Mouse (Mus musculus): ENCODE measurements around the gene Epb41l4b. TPM values are rescaled to one million over a fixed set of nuclear protein-coding genes. Genes with fewer than 3 reads are reported as not detected.

Epb41l4b gene
- polyA plus RNA-seq, 1 experiment from 2014 or later, result 1.4 TPM

DNA sequence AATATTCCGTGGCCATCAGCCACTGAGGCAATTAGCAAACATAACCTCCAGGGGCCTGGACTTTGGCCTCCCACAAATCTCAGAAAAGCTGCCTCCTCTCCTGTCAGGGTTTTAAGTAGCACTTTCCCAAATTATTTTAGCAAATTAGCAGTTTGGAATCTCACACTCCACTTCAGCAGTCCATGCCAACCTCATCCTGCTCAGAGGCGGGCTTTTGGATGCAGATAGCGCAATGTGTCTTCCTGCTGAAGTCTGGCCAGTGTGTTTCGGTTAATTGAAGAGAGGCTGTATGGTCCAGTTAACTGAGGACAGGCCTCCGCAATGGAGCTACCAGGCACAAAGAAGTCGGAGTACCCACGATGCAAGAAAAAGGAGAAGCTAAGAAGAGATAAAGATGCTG is 17.3 kb upstream of the Epb41l4b start:
- H3K4me2 ChIP-seq (ENCODE audit: low read depth, low read length), result no peak overlapping the region
- H3K9me3 ChIP-seq (ENCODE audit: control insufficient read depth, low read length), result no peaks in the 10 kb centered on the region
- H3K4me1 ChIP-seq (replicated peaks; ENCODE audit: control insufficient read depth, insufficient read depth, low read length), result peaks cover 11% of the 10 kb centered on the region
- H3K4me3 ChIP-seq (ENCODE audit: low read length), result no peak overlapping the region
- ATAC-seq (ENCODE audit: low read depth), result no peak
- H3K27ac ChIP-seq (ENCODE audit: low read length), result no peak overlapping the region
- WGBS, result 76% methylated on average over 7 of the region's 7 CpGs
- no peaks in the 10 kb centered on the region for H3K36me3 ChIP-seq (ENCODE audit: control insufficient read depth, insufficient read depth, low read length)
- H3K9ac ChIP-seq (ENCODE audit: low read length), result no peak overlapping the region
- no peaks in the 10 kb centered on the region for H3K27me3 ChIP-seq (ENCODE audit: control insufficient read depth, insufficient read depth, low read depth, low read length)

DNA sequence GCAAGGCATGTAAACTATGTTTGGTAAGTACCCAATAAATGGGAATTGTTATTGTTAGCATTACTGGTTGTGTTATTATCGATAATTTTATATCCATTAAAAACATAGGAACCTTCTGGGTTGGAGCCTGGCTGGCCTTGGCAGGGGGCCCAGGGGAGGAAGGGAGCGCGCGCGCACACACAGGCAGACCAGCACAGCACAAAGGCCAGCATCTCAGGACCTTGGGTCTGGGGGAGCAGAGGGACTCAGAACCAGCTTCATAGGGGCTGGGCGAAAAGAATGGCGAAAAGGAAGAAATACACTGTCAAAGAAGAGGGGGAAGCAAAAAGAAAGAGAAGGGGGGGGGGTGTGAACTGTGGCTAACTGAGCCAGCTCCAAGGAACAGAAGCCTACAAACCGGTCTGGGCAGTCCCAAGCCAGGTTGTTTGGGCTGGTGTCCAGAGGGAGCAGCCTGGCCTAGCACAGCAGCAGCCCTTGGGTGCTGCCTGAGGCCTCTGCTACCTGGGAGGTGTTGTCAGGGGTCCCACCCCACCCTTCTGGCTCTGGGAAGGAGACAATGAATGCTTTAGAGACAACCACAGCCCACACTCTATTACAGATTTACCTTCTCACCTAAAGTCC is 13.4 kb upstream of the Epb41l4b start:
- Histone ChIP-seq H3K9me3 (ENCODE audit: control insufficient read depth, low read length) (no peaks in the 10 kb centered on the region), H3K27ac (ENCODE audit: low read length) (peak overlapping the region; percentile 72), H3K36me3 (ENCODE audit: control insufficient read depth, insufficient read depth, low read length) (no peaks in the 10 kb centered on the region), H3K9ac (ENCODE audit: low read length) (peak overlapping the region; percentile 23; the same call in 1 of the 2 replicates), H3K27me3 (ENCODE audit: control insufficient read depth, insufficient read depth, low read depth, low read length) (no peaks in the 10 kb centered on the region), H3K4me1 (replicated peaks; ENCODE audit: control insufficient read depth, insufficient read depth, low read length) (peaks cover 19% of the 10 kb centered on the region), H3K4me2 (ENCODE audit: low read depth, low read length) (no peak overlapping the region), H3K4me3 (ENCODE audit: low read length) (no peak overlapping the region)
- 58% methylated on average over 8 of the region's 8 CpGs for WGBS
- peak; percentile 83 for ATAC-seq (ENCODE audit: low read depth)

DNA sequence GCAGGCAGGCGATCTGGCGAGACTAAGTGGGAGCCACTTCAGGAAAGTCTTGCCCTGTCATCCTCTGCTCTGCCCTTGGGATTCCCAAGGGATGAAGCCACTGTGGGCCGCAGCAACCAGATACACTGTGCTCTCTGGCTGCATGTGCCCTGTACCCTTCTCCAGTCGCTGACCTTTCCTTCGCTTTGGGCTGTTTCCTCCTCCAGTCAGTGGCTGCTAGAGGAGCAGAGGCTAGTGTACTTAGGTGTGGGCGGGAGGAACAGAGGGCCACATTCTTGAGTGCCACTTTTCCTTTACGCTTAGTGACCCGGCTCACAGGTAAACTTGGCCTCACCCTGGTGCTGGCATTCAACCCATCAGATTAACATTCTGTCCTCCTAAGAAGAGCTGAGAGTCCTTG is 10.6 kb upstream of the Epb41l4b start:
- 31% methylated on average over 8 of the region's 8 CpGs for WGBS
- H3K36me3 ChIP-seq (ENCODE audit: control insufficient read depth, insufficient read depth, low read length), result no peaks in the 10 kb centered on the region
- peaks cover 19% of the 10 kb centered on the region for H3K4me1 ChIP-seq (replicated peaks; ENCODE audit: control insufficient read depth, insufficient read depth, low read length)
- H3K9ac ChIP-seq (ENCODE audit: low read length), result peak overlapping the region; percentile 58
- peak overlapping the region; percentile 90 for H3K27ac ChIP-seq (ENCODE audit: low read length)
- H3K27me3 ChIP-seq (ENCODE audit: control insufficient read depth, insufficient read depth, low read depth, low read length), result no peaks in the 10 kb centered on the region
- H3K9me3 ChIP-seq (ENCODE audit: control insufficient read depth, low read length), result no peaks in the 10 kb centered on the region
- H3K4me3 ChIP-seq (ENCODE audit: low read length), result peak overlapping the region; percentile 24; the same call in 1 of the 2 replicates
- H3K4me2 ChIP-seq (ENCODE audit: low read depth, low read length), result peak overlapping the region; percentile 43
- peak; percentile 80 for ATAC-seq (ENCODE audit: low read depth)

DNA sequence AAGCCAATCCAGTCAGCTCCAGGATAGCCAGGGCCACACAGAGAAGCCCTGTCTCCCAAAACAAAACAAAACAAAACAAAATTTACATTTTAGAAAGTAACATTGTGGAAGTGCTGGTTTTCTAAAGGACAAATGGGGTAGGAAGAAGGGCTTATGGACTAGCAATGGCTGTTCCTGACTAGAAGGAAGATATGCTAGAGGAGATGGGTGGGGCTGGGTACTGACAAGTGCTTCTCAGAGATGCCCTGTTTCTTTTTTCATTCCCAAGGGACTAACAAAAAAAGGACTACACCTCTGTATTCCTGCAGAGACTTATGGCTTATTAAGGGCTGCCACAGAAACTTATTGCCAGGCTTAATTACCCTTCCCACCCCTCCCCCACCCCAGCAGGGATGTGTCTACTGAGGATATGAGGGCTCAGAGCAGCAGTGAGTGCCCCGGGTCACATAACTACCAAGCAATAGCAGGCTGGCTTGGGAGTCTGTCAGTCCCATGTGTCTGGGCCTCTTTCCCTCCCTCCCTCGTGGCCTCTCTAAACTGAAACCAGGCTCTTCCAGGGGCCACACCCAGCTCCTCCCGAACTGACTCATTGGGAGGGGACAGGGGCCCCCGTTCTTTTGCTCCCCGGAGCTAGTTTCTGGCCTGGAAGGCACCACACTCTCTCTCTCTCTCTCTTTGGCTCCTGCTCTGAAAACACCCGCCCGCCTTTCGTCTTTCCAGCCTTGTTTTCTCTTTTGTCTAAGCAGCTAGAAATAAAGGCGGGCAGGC is 10.0 kb upstream of the Epb41l4b start:
- peak overlapping the region; percentile 24; the same call in 1 of the 2 replicates for H3K4me3 ChIP-seq (ENCODE audit: low read length)
- peak; percentile 65 for ATAC-seq (ENCODE audit: low read depth)

DNA sequence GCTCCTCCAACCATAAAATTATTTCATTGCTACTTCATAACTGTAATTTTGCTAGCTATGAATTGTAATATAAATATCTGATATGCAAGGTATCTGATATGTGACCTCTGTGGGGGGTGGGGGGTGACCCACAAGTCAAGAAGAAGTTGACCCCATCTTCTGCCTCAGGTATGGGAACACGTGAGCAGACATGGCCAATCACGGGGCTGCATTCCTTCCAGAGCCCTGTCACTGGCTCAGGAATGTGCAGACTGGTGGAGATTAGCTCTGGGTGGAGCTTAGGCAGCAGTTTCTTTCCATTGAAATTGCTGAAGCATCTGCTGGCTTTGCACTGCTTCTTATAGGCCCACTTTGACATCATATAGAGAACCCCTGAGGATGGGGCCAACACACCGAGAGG is 4.9 kb upstream of the Epb41l4b start:
- 42% methylated on average over 3 of the region's 3 CpGs for WGBS
- Histone ChIP-seq H3K4me2 (ENCODE audit: low read depth, low read length) (no peak overlapping the region), H3K27ac (ENCODE audit: low read length) (no peak overlapping the region), H3K27me3 (ENCODE audit: control insufficient read depth, insufficient read depth, low read depth, low read length) (peaks cover 10% of the 10 kb centered on the region), H3K9me3 (ENCODE audit: control insufficient read depth, low read length) (no peaks in the 10 kb centered on the region), H3K4me1 (replicated peaks; ENCODE audit: control insufficient read depth, insufficient read depth, low read length) (peaks cover 3% of the 10 kb centered on the region; the same call in 1 of the 2 replicates), H3K9ac (ENCODE audit: low read length) (no peak overlapping the region), H3K36me3 (ENCODE audit: control insufficient read depth, insufficient read depth, low read length) (no peaks in the 10 kb centered on the region), H3K4me3 (ENCODE audit: low read length) (no peak overlapping the region)
- ATAC-seq (ENCODE audit: low read depth), result no peak

More for the DNA sequence above, 10.0 kb upstream of the Epb41l4b start:
- peak overlapping the region; percentile 43 for H3K4me2 ChIP-seq (ENCODE audit: low read depth, low read length)
- WGBS, result 7% methylated on average over 9 of the region's 9 CpGs
- peaks cover 19% of the 10 kb centered on the region for H3K4me1 ChIP-seq (replicated peaks; ENCODE audit: control insufficient read depth, insufficient read depth, low read length)
- H3K27ac ChIP-seq (ENCODE audit: low read length), result peak overlapping the region; percentile 90
- peak overlapping the region; percentile 58 for H3K9ac ChIP-seq (ENCODE audit: low read length)
- H3K9me3 ChIP-seq (ENCODE audit: control insufficient read depth, low read length), result no peaks in the 10 kb centered on the region
- no peaks in the 10 kb centered on the region for H3K36me3 ChIP-seq (ENCODE audit: control insufficient read depth, insufficient read depth, low read length)
- H3K27me3 ChIP-seq (ENCODE audit: control insufficient read depth, insufficient read depth, low read depth, low read length), result no peaks in the 10 kb centered on the region

DNA sequence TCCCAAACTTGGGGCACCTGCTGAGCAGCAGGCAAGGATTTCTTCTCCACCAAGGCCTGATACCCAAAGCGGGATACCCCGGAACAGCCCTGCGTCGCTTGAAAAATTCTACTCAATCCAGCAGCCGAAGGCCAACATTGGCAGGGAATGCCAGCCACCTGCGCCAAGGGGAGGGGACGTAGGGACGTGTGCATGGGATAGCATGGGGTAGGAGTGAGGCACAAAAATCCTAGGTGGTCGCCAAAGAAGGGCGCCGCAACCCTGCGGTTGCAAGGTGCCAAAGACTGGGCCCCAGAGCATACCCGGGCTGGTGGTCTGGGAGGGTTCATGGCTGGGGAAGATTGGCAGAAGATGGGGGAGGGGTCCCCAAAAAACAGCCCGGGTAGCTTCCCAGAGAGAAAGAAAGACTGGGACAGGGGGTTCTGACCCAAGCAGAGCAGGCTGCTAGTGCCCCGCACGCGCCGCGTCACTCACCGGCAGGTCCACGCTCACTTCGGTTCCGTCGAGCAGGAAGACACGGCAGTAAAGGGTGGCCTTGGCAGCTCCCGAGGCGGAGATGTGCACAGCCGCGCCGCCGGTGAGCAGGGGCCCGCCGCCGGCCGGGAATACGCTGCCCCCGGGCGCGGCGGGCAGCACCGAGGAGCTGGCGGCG is 737 bp downstream of the Epb41l4b start:
- H3K4me3 ChIP-seq (ENCODE audit: low read length), result peak overlapping the region; percentile 69
- peak overlapping the region; percentile 97 for H3K4me2 ChIP-seq (ENCODE audit: low read depth, low read length)
- H3K4me1 ChIP-seq (replicated peaks; ENCODE audit: control insufficient read depth, insufficient read depth, low read length), result peaks cover 19% of the 10 kb centered on the region
- peak; percentile 12 for ATAC-seq (ENCODE audit: low read depth)
- H3K36me3 ChIP-seq (ENCODE audit: control insufficient read depth, insufficient read depth, low read length), result no peaks in the 10 kb centered on the region
- H3K9ac ChIP-seq (ENCODE audit: low read length), result peak overlapping the region; percentile 73
- 2% methylated on average over 40 of the region's 43 CpGs for WGBS
- H3K9me3 ChIP-seq (ENCODE audit: control insufficient read depth, low read length), result no peaks in the 10 kb centered on the region
- H3K27me3 ChIP-seq (ENCODE audit: control insufficient read depth, insufficient read depth, low read depth, low read length), result peaks cover 45% of the 10 kb centered on the region
- no peak overlapping the region for H3K27ac ChIP-seq (ENCODE audit: low read length)

DNA sequence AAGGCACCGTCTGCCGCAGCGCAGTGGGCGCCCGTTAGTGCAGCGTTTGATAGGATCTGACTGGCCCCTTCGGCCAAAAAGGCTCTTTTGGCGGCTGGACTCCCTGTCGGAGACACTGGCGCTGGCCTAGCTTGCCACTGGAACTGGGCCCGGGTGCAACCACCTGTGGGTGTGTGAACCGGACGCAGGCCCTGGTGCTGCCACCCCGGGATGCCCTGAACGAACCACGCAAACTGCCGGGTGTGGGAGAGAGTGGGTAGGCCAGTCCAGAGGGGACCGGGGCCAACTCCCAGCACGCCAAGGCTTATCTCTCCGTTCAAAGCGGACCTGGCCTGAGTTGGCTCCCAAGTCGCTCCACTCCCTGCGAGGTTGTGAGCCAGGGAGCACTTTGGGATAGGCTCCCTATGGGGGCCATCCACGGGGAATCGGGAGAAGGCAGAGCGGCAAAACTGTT is 1.3 kb downstream of the Epb41l4b start:
- no peaks in the 10 kb centered on the region for H3K9me3 ChIP-seq (ENCODE audit: control insufficient read depth, low read length)
- WGBS, result 7% methylated on average over 26 of the region's 26 CpGs
- peak overlapping the region; percentile 73; the same call in 1 of the 2 replicates for H3K9ac ChIP-seq (ENCODE audit: low read length)
- peaks cover 19% of the 10 kb centered on the region for H3K4me1 ChIP-seq (replicated peaks; ENCODE audit: control insufficient read depth, insufficient read depth, low read length)
- ATAC-seq (ENCODE audit: low read depth), result no peak
- H3K4me3 ChIP-seq (ENCODE audit: low read length), result peak overlapping the region; percentile 69
- no peaks in the 10 kb centered on the region for H3K36me3 ChIP-seq (ENCODE audit: control insufficient read depth, insufficient read depth, low read length)
- H3K4me2 ChIP-seq (ENCODE audit: low read depth, low read length), result peak overlapping the region; percentile 97
- H3K27me3 ChIP-seq (ENCODE audit: control insufficient read depth, insufficient read depth, low read depth, low read length), result peaks cover 45% of the 10 kb centered on the region
- H3K27ac ChIP-seq (ENCODE audit: low read length), result no peak overlapping the region

DNA sequence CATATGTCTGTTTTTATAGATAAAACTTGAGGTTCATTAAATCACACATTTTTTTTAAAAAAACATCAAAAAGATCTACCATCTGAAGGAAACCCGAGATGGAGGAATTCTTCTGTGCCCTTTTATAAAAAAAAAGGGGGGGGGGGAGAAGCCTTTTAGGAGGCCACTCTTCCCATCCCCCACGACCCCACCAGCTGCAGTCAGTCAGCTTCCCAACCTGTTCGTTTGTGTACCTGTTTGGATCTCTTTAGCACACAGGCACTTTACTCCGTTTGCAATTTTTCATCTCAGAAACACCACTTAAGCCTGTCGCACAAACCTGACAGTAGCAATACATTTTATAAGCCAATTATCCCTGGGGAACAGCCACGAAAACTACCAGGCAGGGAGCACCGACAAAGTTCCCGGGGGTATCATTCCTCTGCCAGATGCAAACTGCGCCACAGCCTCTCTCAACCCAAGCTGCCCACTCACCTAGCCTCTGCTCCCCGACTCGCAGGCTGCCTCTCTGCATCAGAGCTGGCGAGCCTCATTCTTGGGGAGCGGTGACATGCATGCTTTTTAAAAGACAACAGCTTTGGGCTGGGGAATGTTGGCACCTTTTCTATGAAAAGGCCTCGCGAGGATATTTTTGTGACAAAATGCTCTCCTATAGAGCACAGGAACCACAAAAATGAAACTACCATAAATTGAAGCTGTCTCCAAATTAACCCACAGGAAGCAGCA is 2.1 kb downstream of the Epb41l4b start:
- 23% methylated on average over 15 of the region's 15 CpGs for WGBS
- H3K9ac ChIP-seq (ENCODE audit: low read length), result no peak overlapping the region
- peak overlapping the region; percentile 69 for H3K4me3 ChIP-seq (ENCODE audit: low read length)
- H3K4me2 ChIP-seq (ENCODE audit: low read depth, low read length), result peak overlapping the region; percentile 97
- H3K4me1 ChIP-seq (replicated peaks; ENCODE audit: control insufficient read depth, insufficient read depth, low read length), result peaks cover 19% of the 10 kb centered on the region
- H3K36me3 ChIP-seq (ENCODE audit: control insufficient read depth, insufficient read depth, low read length), result no peaks in the 10 kb centered on the region
- H3K27ac ChIP-seq (ENCODE audit: low read length), result no peak overlapping the region
- peaks cover 45% of the 10 kb centered on the region for H3K27me3 ChIP-seq (ENCODE audit: control insufficient read depth, insufficient read depth, low read depth, low read length)
- ATAC-seq (ENCODE audit: low read depth), result no peak
- no peaks in the 10 kb centered on the region for H3K9me3 ChIP-seq (ENCODE audit: control insufficient read depth, low read length)

Measured in lung, embryonic 16.5 days (tissue).